Mouse (Mus musculus) thymus, adult 2 months (tissue): ENCODE data around the gene Il10rb. TPM values are rescaled to one million over a fixed set of nuclear protein-coding genes. Genes with fewer than 3 reads are reported as not detected.

ENCODE experiments used
- DNase-seq: peaks from one replicate; pipeline ENCODE4 v3.0.0; 2021
- H3K27ac ChIP-seq: fragments of 200-500 bp; 2 replicates; pipeline ENCODE4 v1.5.1; 2012; ENCODE audit warnings: low read length, control low read depth; ENCODE audit not compliant: control insufficient read depth, insufficient read depth
- H3K27me3 ChIP-seq: fragments of 200-500 bp; 2 replicates; pipeline ENCODE4 v1.6.1; 2012; ENCODE audit warnings: mild to moderate bottlenecking, low read length, moderate library complexity, mixed read lengths; ENCODE audit not compliant: control insufficient read depth, insufficient read depth
- H3K36me3 ChIP-seq: fragments of 200-500 bp; 2 replicates; pipeline ENCODE4 v1.6.1; 2012; ENCODE audit warnings: mild to moderate bottlenecking, low read length, moderate library complexity; ENCODE audit not compliant: control insufficient read depth, insufficient read depth
- H3K4me1 ChIP-seq: fragments of 200-500 bp; replicated peaks from 2 replicates; pipeline ENCODE4 v1.6.1; 2012; ENCODE audit warnings: low read length; ENCODE audit not compliant: control insufficient read depth, insufficient read depth
- H3K4me3 ChIP-seq: fragments of 200-500 bp; 2 replicates; pipeline ENCODE4 v1.5.1; 2012; ENCODE audit warnings: mild to moderate bottlenecking, low read length, control low read depth, moderate library complexity; ENCODE audit not compliant: control insufficient read depth, insufficient read depth
- CTCF ChIP-seq: fragments of 200-500 bp; IDR thresholded peaks from 2 replicates; pipeline ENCODE4 v1.5.1; 2012; ENCODE audit warnings: mild to moderate bottlenecking, control low read depth, low read length, moderate library complexity, borderline replicate concordance; ENCODE audit not compliant: control insufficient read depth, poor library complexity, insufficient read depth; ENCODE audit errors: extremely low read depth
- POLR2A ChIP-seq: fragments of 200-500 bp; IDR thresholded peaks from 2 replicates; pipeline ENCODE4 v1.6.1; 2012; ENCODE audit warnings: mild to moderate bottlenecking, low read length, control low read depth, moderate library complexity; ENCODE audit not compliant: control insufficient read depth, poor library complexity, insufficient read depth; ENCODE audit errors: extremely low read depth
- WGBS: fragments of 180-500 bp; shearing (Covaris S2); methylation state at CpG from one replicate; pipeline ENCODE4 v1.1.7; 2018; 5-methylcytosine and 5-hydroxymethylcytosine counted together
- polyA plus RNA-seq: library from polyadenylated mRNA; depleted of rRNA; stranded (reverse); fragments of >200 nt; gene quantifications from 2 replicates; pipeline ENCODE4 v1.2.3, GENCODE M21; 2012

Il10rb gene
- polyA plus RNA-seq, 1 experiment = 35.6 TPM

GRCm38 (mm10) chr16:91387121-91387486 is 18.9 kb upstream of the Il10rb start:
- Histone ChIP-seq H3K4me1 (no peaks in the 10 kb centered on the region), H3K36me3 (peaks cover 61% of the 10 kb centered on the region), H3K27ac (no peak overlapping the region), H3K4me3 (no peak overlapping the region), H3K27me3 (no peaks in the 10 kb centered on the region)
- TF ChIP-seq POLR2A = no peak
- TF ChIP-seq CTCF = no peak
- 93% methylated on average over 3 of the region's 3 CpGs for WGBS
- DNase-seq = no peak

- no peak overlapping the region for H3K27ac ChIP-seq
- H3K4me1 ChIP-seq = no peaks in the 10 kb centered on the region
- H3K27me3 ChIP-seq = no peaks in the 10 kb centered on the region
- no peak overlapping the region for H3K4me3 ChIP-seq
- 94% methylated on average over 4 of the region's 4 CpGs for WGBS
- TF ChIP-seq POLR2A = no peak
- TF ChIP-seq CTCF = 0 out of 2 replicates have a peak, but pooled peaks have one; percentile 34
- peaks cover 64% of the 10 kb centered on the region for H3K36me3 ChIP-seq
- no peak for DNase-seq
Observed at GRCm38 (mm10) chr16:91390100-91390499, 15.9 kb upstream of the Il10rb start.

- H3K27ac ChIP-seq = no peak within 1 kb of the TSS
- H3K4me1 ChIP-seq = no peaks in the 10 kb centered on the region
- H3K4me3 ChIP-seq = no peak within 1 kb of the TSS
- DNase-seq = no peak
- WGBS = 97% methylated on average over 5 of the region's 5 CpGs
- H3K27me3 ChIP-seq = no peaks in the 10 kb centered on the region
- TF ChIP-seq POLR2A = no peak
- no peak for TF ChIP-seq CTCF
- peaks cover 70% of the 10 kb centered on the region for H3K36me3 ChIP-seq
Observed at GRCm38 (mm10) chr16:91391421-91391820, 14.5 kb upstream of the Il10rb start, which contains the start of gene Gm21970. Gm21970 (plus strand) TSS chr16:91391721.

- TF ChIP-seq POLR2A (no peak), CTCF (no peak)
- H3K27me3 ChIP-seq = no peaks in the 10 kb centered on the region
- H3K27ac ChIP-seq = no peak overlapping the region
- H3K4me1 ChIP-seq = no peaks in the 10 kb centered on the region
- peaks cover 52% of the 10 kb centered on the region for H3K36me3 ChIP-seq
- WGBS = 95% methylated on average over 4 of the region's 4 CpGs
- no peak overlapping the region for H3K4me3 ChIP-seq
- DNase-seq = no peak
Observed at GRCm38 (mm10) chr16:91394826-91395410, 11.0 kb upstream of the Il10rb start.

- over 99% methylated on average over 8 of the region's 8 CpGs for WGBS
- H3K4me3 ChIP-seq = no peak overlapping the region
- H3K36me3 ChIP-seq = peaks cover 51% of the 10 kb centered on the region
- no peak overlapping the region for H3K27ac ChIP-seq
- TF ChIP-seq CTCF (no peak), POLR2A (no peak)
- no peaks in the 10 kb centered on the region for H3K27me3 ChIP-seq
- no peaks in the 10 kb centered on the region for H3K4me1 ChIP-seq
- DNase-seq = no peak
Observed at GRCm38 (mm10) chr16:91395633-91396392, 10.2 kb upstream of the Il10rb start.

- Histone ChIP-seq H3K36me3 (peaks cover 50% of the 10 kb centered on the region), H3K27ac (no peak overlapping the region), H3K27me3 (no peaks in the 10 kb centered on the region), H3K4me1 (no peaks in the 10 kb centered on the region), H3K4me3 (no peak overlapping the region)
- DNase-seq = no peak
- WGBS = 96% methylated on average over 10 of the region's 10 CpGs
- no peak for TF ChIP-seq POLR2A
- no peak for TF ChIP-seq CTCF
Observed at GRCm38 (mm10) chr16:91396844-91397537, 9.0 kb upstream of the Il10rb start.
